Comparison of ENCODE assay signal across 8 mouse cellular contexts in genomic region chr11:20455865-20456648, GRCm38 (mm10).
A peak's percentile ranks its signal among the peaks of the same experiment; 100 is the strongest.
DNase-seq lines count a peak whose midpoint lies in the region; ATAC-seq lines count a peak whose summit lies in the region.

No protein-coding gene starts in this region.

- H3K4me1 ChIP-seq in liver, embryonic 11.5 days (replicated peaks; ENCODE audit: control insufficient read depth, insufficient read depth, low read length), result no peaks in the 10 kb centered on the region; the same call in 1 of the 2 replicates
- peaks cover 24% of the 10 kb centered on the region for H3K4me1 ChIP-seq in heart, embryonic 13.5 days
- no peaks in the 10 kb centered on the region for H3K4me1 ChIP-seq in neural tube, embryonic 12.5 days

- H3K4me2 ChIP-seq in liver, embryonic 11.5 days, result peak overlapping the region; percentile 96
- peak overlapping the region; percentile 95 for H3K4me2 ChIP-seq in heart, embryonic 13.5 days
- H3K4me2 ChIP-seq in neural tube, embryonic 12.5 days (replicated peaks), result peak overlapping the region; percentile 76

- H3K4me3 ChIP-seq in liver, embryonic 11.5 days (ENCODE audit: low read depth, low read length), result peak overlapping the region; percentile 65
- H3K4me3 ChIP-seq in heart, embryonic 13.5 days, result peak overlapping the region; percentile 66
- peak overlapping the region; percentile 45 for H3K4me3 ChIP-seq in neural tube, embryonic 12.5 days

- 11% methylated on average over 19 of the region's 19 CpGs for WGBS in liver, embryonic 11.5 days
- WGBS in heart, embryonic 13.5 days, result 3% methylated on average over 19 of the region's 19 CpGs
- WGBS in neural tube, embryonic 12.5 days, result 2% methylated on average over 19 of the region's 19 CpGs

- no peak for DNase-seq in liver, embryonic 11.5 days (ENCODE audit: low spot score)
- DNase-seq in liver, result no peak
- peak; percentile 51 for DNase-seq in cerebellum, adult 8-10 months
- peak; percentile 47 to 59 for DNase-seq in kidney, postnatal 36 days
- no peak for DNase-seq in gastrocnemius, postnatal 10 days
- no peak for DNase-seq in left cerebral cortex, adult 8-10 months (ENCODE audit: low spot score in 2 of 2)

- H3K9ac ChIP-seq in liver, embryonic 11.5 days (ENCODE audit: low read depth, low read length), result peak overlapping the region; percentile 26
- H3K9ac ChIP-seq in heart, embryonic 13.5 days, result peak overlapping the region; percentile 81
- H3K9ac ChIP-seq in neural tube, embryonic 12.5 days, result peak overlapping the region; percentile 50; the same call in 1 of the 2 replicates

- peaks cover 11% of the 10 kb centered on the region; the same call in 1 of the 2 replicates for H3K27me3 ChIP-seq in liver, embryonic 11.5 days (replicated peaks; ENCODE audit: control insufficient read depth, insufficient read depth, low read length)
- H3K27me3 ChIP-seq in heart, embryonic 13.5 days (replicated peaks), result peaks cover 29% of the 10 kb centered on the region
- no peaks in the 10 kb centered on the region for H3K27me3 ChIP-seq in neural tube, embryonic 12.5 days (replicated peaks)

- no peaks in the 10 kb centered on the region for H3K36me3 ChIP-seq in liver, embryonic 11.5 days (ENCODE audit: control insufficient read depth, insufficient read depth, low read length)
- H3K36me3 ChIP-seq in heart, embryonic 13.5 days, result no peaks in the 10 kb centered on the region
- no peaks in the 10 kb centered on the region for H3K36me3 ChIP-seq in neural tube, embryonic 12.5 days

- H3K9me3 ChIP-seq in liver, embryonic 11.5 days (ENCODE audit: control insufficient read depth, low read length), result no peaks in the 10 kb centered on the region
- no peaks in the 10 kb centered on the region for H3K9me3 ChIP-seq in heart, embryonic 13.5 days
- H3K9me3 ChIP-seq in neural tube, embryonic 12.5 days, result no peaks in the 10 kb centered on the region

- no peak for ATAC-seq in liver, embryonic 11.5 days (replicated peaks; ENCODE audit: low FRiP score)
- ATAC-seq in heart, embryonic 13.5 days (ENCODE audit: extremely low read depth, insufficient number of reproducible peaks, low FRiP score, low TSS enrichment), result no peak
- ATAC-seq in neural tube, embryonic 12.5 days (ENCODE audit: low FRiP score, low read depth), result peak; percentile 57

- H3K27ac ChIP-seq in liver, embryonic 11.5 days (ENCODE audit: low read depth, low read length), result no peak overlapping the region
- H3K27ac ChIP-seq in heart, embryonic 13.5 days (replicated peaks), result no peak overlapping the region
- H3K27ac ChIP-seq in neural tube, embryonic 12.5 days, result no peak overlapping the region

Comparison
In these comparisons a context has a peak if more than half of its experiments do, and no peak if none do; other contexts are left out.
1. DNase-seq: peak in cerebellum, adult 8-10 months (single experiment) and kidney, postnatal 36 days (2 of 2); none in liver, embryonic 11.5 days (single experiment), liver (single experiment), gastrocnemius, postnatal 10 days (single experiment) and left cerebral cortex, adult 8-10 months (0 of 2).
2. H3K9ac ChIP-seq: peak in every context shown above with its lines; median percentile 81 in heart, embryonic 13.5 days; 50 in neural tube, embryonic 12.5 days; 26 in liver, embryonic 11.5 days.
3. Peak in every context shown above with its lines, with median percentiles within 50 percentile points of each other: H3K4me2 ChIP-seq and H3K4me3 ChIP-seq.